Mouse (Mus musculus) inflammation-experienced regulatory T-cells, adult 16 weeks (primary cell): ENCODE results near the gene Mef2d. TPM values are rescaled to one million over a fixed set of nuclear protein-coding genes. Genes with fewer than 3 reads are reported as not detected.

ENCODE experiments used
- polyA plus RNA-seq: library from polyadenylated mRNA; unstranded; fragments of 100-300 nt; shearing (Covaris generic); gene quantifications from one replicate; pipeline ENCODE4 v1.2.1, GENCODE M21; 2017

Mef2d gene
- polyA plus RNA-seq, result 25.6 TPM

DNA sequence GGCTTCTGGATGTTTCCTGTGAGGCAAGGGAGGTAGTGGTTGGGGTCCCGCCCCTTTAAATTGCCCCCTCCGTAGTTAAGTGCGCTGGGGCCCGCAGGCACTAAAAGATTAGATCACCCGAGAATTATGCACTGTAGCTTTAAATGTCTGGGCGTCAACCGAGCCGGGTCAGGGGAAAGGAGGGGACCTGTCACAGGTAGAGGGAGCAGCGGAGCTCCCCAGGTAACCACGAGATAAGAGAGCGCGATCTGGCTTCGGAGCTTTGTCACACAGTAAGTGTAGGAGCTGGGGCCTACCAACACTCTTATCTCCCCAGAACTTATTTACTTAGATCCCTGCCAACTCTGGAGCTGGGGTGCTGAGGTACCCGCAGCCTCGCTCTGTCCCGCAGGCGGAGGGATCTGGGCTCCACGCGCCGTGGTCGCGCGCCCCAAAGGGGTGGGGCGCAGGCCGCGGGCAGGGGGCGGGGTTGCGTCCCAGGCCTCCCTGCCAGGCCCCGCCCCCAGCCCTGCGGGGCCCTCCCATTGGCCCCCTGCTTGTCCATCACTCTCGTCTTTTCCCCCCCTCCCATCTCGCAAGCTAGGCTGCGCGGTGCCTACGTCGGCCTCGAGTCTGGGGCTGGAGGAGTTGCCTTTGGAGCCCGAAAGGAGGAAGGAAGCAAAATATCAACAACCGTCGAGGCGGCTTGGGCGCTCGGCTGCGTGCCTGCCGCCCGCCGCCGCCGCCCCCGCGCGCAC is at the start of gene Mef2d:
Mef2d (plus strand) TSS at position 586 of the 737 bp plus-strand sequence.

Other genes starting within 250 kb of the Mef2d start
- 29.0 TPM for gene Hdgf, start 236.1 kb upstream of the Mef2d start, polyA plus RNA-seq
- gene Mrpl24, start 222.9 kb upstream of the Mef2d start, polyA plus RNA-seq, result 128 TPM
- 9.4 TPM for gene Isg20l2, start 212.1 kb upstream of the Mef2d start, polyA plus RNA-seq
- gene Rrnad1, start 211.7 kb upstream of the Mef2d start, polyA plus RNA-seq, result 26.0 TPM
- not detected for gene Crabp2, start 193.7 kb upstream of the Mef2d start, polyA plus RNA-seq
- not detected for gene Nes, start 171.3 kb upstream of the Mef2d start, polyA plus RNA-seq
- gene Bcan, start 142.1 kb upstream of the Mef2d start, polyA plus RNA-seq, result not detected
- gene Hapln2, start 114.8 kb upstream of the Mef2d start, polyA plus RNA-seq, result not detected
- gene Gpatch4, start 99.3 kb upstream of the Mef2d start, polyA plus RNA-seq, result 36.8 TPM
- gene Naxe, start 83.9 kb upstream of the Mef2d start, polyA plus RNA-seq, result 109 TPM
- not detected for gene Ttc24, start 64.1 kb upstream of the Mef2d start, polyA plus RNA-seq
- gene Iqgap3, start 60.4 kb upstream of the Mef2d start, polyA plus RNA-seq, result 0.85 TPM
- gene Rhbg, start 112.3 kb downstream of the Mef2d start, polyA plus RNA-seq, result not detected
- not detected for gene Gm38392, start 144.8 kb downstream of the Mef2d start, polyA plus RNA-seq
- gene Tsacc, start 154.6 kb downstream of the Mef2d start, polyA plus RNA-seq, result 9.0 TPM
- 333 TPM for gene Cct3, start 154.7 kb downstream of the Mef2d start, polyA plus RNA-seq
- 413 TPM for gene Glmp, start 182.7 kb downstream of the Mef2d start, polyA plus RNA-seq
- gene Tmem79, start 193.8 kb downstream of the Mef2d start, polyA plus RNA-seq, result 0.89 TPM
- 49.2 TPM for gene Smg5, start 193.9 kb downstream of the Mef2d start, polyA plus RNA-seq
- not detected for gene Paqr6, start 222.2 kb downstream of the Mef2d start, polyA plus RNA-seq
- gene Bglap3, start 230.4 kb downstream of the Mef2d start, polyA plus RNA-seq, result not detected
- not detected for gene Bglap2, start 236.3 kb downstream of the Mef2d start, polyA plus RNA-seq
- not detected for gene Bglap, start 242.1 kb downstream of the Mef2d start, polyA plus RNA-seq